ENCODE assay signal across 10 mouse cellular contexts in genomic region chr12:70914387-70914786, GRCm38 (mm10). TPM values are rescaled to one million over a fixed set of nuclear protein-coding genes. Genes with fewer than 3 reads are reported as not detected.
A peak's percentile ranks its signal among the peaks of the same experiment; 100 is the strongest.
DNase-seq lines count a peak whose midpoint lies in the region; ATAC-seq and TF ChIP-seq lines count a peak whose summit lies in the region.
"Had no signal": no experiment of that assay in that cellular context is flagged by ENCODE, and none has a peak within 500 bp of the region (broad histone marks: within the 10 kb centered on the region; RNA-seq: fewer than 3 reads in every experiment).

No protein-coding gene starts in this region.

- H3K9me3 ChIP-seq in heart, embryonic 12.5 days (replicated peaks): peaks cover 8% of the 10 kb centered on the region; the same call in 1 of the 2 replicates
- H3K9me3 ChIP-seq in midbrain, embryonic 14.5 days (ENCODE audit: control insufficient read depth, low read length): no peaks in the 10 kb centered on the region
- no peaks in the 10 kb centered on the region for H3K9me3 ChIP-seq in midbrain, embryonic 16.5 days (replicated peaks; ENCODE audit: control insufficient read depth, low read length, poor library complexity, severe bottlenecking)
- H3K9me3 ChIP-seq in embryonic facial prominence, embryonic 14.5 days (ENCODE audit: control insufficient read depth, low read length): no peaks in the 10 kb centered on the region
- H3K9me3 ChIP-seq: hindbrain, embryonic 15.5 days had no signal

- POLR2A ChIA-PET in Patski (lab: Charles Lee): interaction anchor here (0.6 to 0.7 kb wide), 3 partner anchors 31 to 404 kb away, joined by 3 read pairs; no protein-coding TSS in a partner anchor

- H3K4me2 ChIP-seq in heart, embryonic 12.5 days: no peak overlapping the region
- no peak overlapping the region for H3K4me2 ChIP-seq in midbrain, embryonic 14.5 days (ENCODE audit: low read length)
- no peak overlapping the region for H3K4me2 ChIP-seq in midbrain, embryonic 16.5 days (ENCODE audit: low read length)
- H3K4me2 ChIP-seq in embryonic facial prominence, embryonic 14.5 days (ENCODE audit: low read depth, low read length): no peak overlapping the region
- H3K4me2 ChIP-seq: hindbrain, embryonic 15.5 days had no signal

- WGBS in heart, embryonic 12.5 days: 54% methylated on average over 11 of the region's 11 CpGs
- 51% methylated on average over 11 of the region's 11 CpGs for WGBS in midbrain, embryonic 14.5 days
- WGBS in midbrain, embryonic 16.5 days: 58% methylated on average over 11 of the region's 11 CpGs
- WGBS in embryonic facial prominence, embryonic 14.5 days: 43% methylated on average over 11 of the region's 11 CpGs

- H3K27me3 ChIP-seq in heart, embryonic 12.5 days (replicated peaks): no peaks in the 10 kb centered on the region
- H3K27me3 ChIP-seq in midbrain, embryonic 14.5 days (ENCODE audit: control insufficient read depth, insufficient read depth, low read length): no peaks in the 10 kb centered on the region
- H3K27me3 ChIP-seq in midbrain, embryonic 16.5 days (ENCODE audit: control insufficient read depth, insufficient read depth, low read depth, low read length): no peaks in the 10 kb centered on the region
- H3K27me3 ChIP-seq in Patski: no peaks in the 10 kb centered on the region
- H3K27me3 ChIP-seq in embryonic facial prominence, embryonic 14.5 days (replicated peaks; ENCODE audit: control insufficient read depth, insufficient read depth, low read length): no peaks in the 10 kb centered on the region
- H3K27me3 ChIP-seq: hindbrain, embryonic 15.5 days had no signal

- H3K4me3 ChIP-seq in heart, embryonic 12.5 days: no peak overlapping the region
- no peak overlapping the region for H3K4me3 ChIP-seq in midbrain, embryonic 14.5 days (replicated peaks; ENCODE audit: low read depth, low read length)
- H3K4me3 ChIP-seq in midbrain, embryonic 16.5 days (ENCODE audit: low read depth, low read length): no peak overlapping the region
- no peak overlapping the region for H3K4me3 ChIP-seq in embryonic facial prominence, embryonic 14.5 days (ENCODE audit: low read depth, low read length)
- H3K4me3 ChIP-seq: hindbrain, embryonic 15.5 days; megakaryocyte, embryonic 14.5 days had no signal

- CTCF ChIA-PET in Patski (lab: Charles Lee): interaction anchor here (0.8 to 1.5 kb wide), 2 partner anchors 418 to 419 kb away, joined by 5 to 6 read pairs; no protein-coding TSS in a partner anchor

- no peak for ATAC-seq in heart, embryonic 12.5 days (ENCODE audit: insufficient number of reproducible peaks, low FRiP score)
- ATAC-seq in midbrain, embryonic 14.5 days (ENCODE audit: low FRiP score, low TSS enrichment): no peak
- no peak for ATAC-seq in midbrain, embryonic 16.5 days
- ATAC-seq in Patski: no peak
- no peak for ATAC-seq in embryonic facial prominence, embryonic 14.5 days (ENCODE audit: low read depth)
- no peak for ATAC-seq in granulocyte monocyte progenitor cell, adult 5-6 weeks (replicated peaks; ENCODE audit: poor library complexity, severe bottlenecking)

- peak; percentile 62 for TF ChIP-seq CTCF in Patski (IDR thresholded peaks at IDR 0.05)

- in situ Hi-C loops in Patski (cut with MboI; ENCODE audit: low pct_unique_long_range_greater_than_20kb): loop anchor here (5.0 to 10.0 kb wide), 2 partner anchors 150 to 417 kb away; no protein-coding TSS in a partner anchor

- no peaks in the 10 kb centered on the region for H3K36me3 ChIP-seq in heart, embryonic 12.5 days
- no peaks in the 10 kb centered on the region for H3K36me3 ChIP-seq in midbrain, embryonic 14.5 days (ENCODE audit: control insufficient read depth, insufficient read depth, low read length)
- no peaks in the 10 kb centered on the region for H3K36me3 ChIP-seq in midbrain, embryonic 16.5 days (ENCODE audit: control insufficient read depth, insufficient read depth, low read length)
- no peaks in the 10 kb centered on the region for H3K36me3 ChIP-seq in embryonic facial prominence, embryonic 14.5 days (ENCODE audit: control insufficient read depth, insufficient read depth, low read length)
- H3K36me3 ChIP-seq: hindbrain, embryonic 15.5 days had no signal

- H3K27ac ChIP-seq in heart, embryonic 12.5 days (ENCODE audit: poor library complexity, severe bottlenecking): no peak overlapping the region
- H3K27ac ChIP-seq in midbrain, embryonic 14.5 days (replicated peaks; ENCODE audit: low read depth, low read length): no peak overlapping the region
- no peak overlapping the region for H3K27ac ChIP-seq in midbrain, embryonic 16.5 days (ENCODE audit: low read length)
- no peak overlapping the region for H3K27ac ChIP-seq in embryonic facial prominence, embryonic 14.5 days (replicated peaks; ENCODE audit: low read depth, low read length)
- H3K27ac ChIP-seq: hindbrain, embryonic 15.5 days had no signal

- no peak overlapping the region for H3K9ac ChIP-seq in heart, embryonic 12.5 days
- H3K9ac ChIP-seq in midbrain, embryonic 14.5 days (replicated peaks; ENCODE audit: low read length): no peak overlapping the region
- H3K9ac ChIP-seq in midbrain, embryonic 16.5 days (ENCODE audit: low read depth, low read length): no peak overlapping the region
- H3K9ac ChIP-seq in embryonic facial prominence, embryonic 14.5 days (ENCODE audit: low read depth, low read length): no peak overlapping the region
- H3K9ac ChIP-seq: hindbrain, embryonic 15.5 days had no signal

- H3K4me1 ChIP-seq in heart, embryonic 12.5 days (replicated peaks): 0 out of 2 replicates have a peak, but pooled peaks cover 7% of the 10 kb centered on the region
- no peaks in the 10 kb centered on the region for H3K4me1 ChIP-seq in midbrain, embryonic 14.5 days (ENCODE audit: control insufficient read depth, insufficient read depth, low read length)
- peaks cover 2% of the 10 kb centered on the region; the same call in 1 of the 2 replicates for H3K4me1 ChIP-seq in midbrain, embryonic 16.5 days (ENCODE audit: control insufficient read depth, insufficient read depth, low read length)
- H3K4me1 ChIP-seq in embryonic facial prominence, embryonic 14.5 days (ENCODE audit: control insufficient read depth, insufficient read depth, low read length): no peaks in the 10 kb centered on the region

- DNase-seq in heart, adult 18-20 months: peak; percentile 36 to 65
- DNase-seq in midbrain, embryonic 14.5 days: peak; percentile 86
- DNase-seq in Patski (ENCODE audit: low read depth, low spot score): no peak
- DNase-seq in embryonic facial prominence, embryonic 14.5 days (ENCODE audit: low spot score): peak; percentile 73
- peak; percentile 78 for DNase-seq in retina, embryonic 14.5 days (ENCODE audit: low spot score)

RNA-seq across cellular contexts. Expression of gene Actr10, which starts 23.3 kb away (rescaled TPM):
- 100 to 1,000 TPM; 131 to 141 TPM for total RNA-seq in heart, adult 18-20 months (2021)
- 196 and 197 TPM in 2 replicates for polyA plus RNA-seq in heart, embryonic 12.5 days (2016; fragmentation: Nextera tagmentation; extraction: Ambion mirVana)
- polyA plus RNA-seq in midbrain, embryonic 14.5 days (2014; fragmentation: Nextera tagmentation; extraction: Ambion mirVana): 217 and 257 TPM in 2 replicates
- polyA plus RNA-seq in midbrain, embryonic 16.5 days (2015; fragmentation: Nextera tagmentation; extraction: Ambion mirVana): 180 and 188 TPM in 2 replicates
- 203 TPM for polyA plus RNA-seq in Patski (2021)
- polyA plus RNA-seq in embryonic facial prominence, embryonic 14.5 days (2014; fragmentation: Nextera tagmentation; extraction: Ambion mirVana): 269 and 276 TPM in 2 replicates
- total RNA-seq in granulocyte monocyte progenitor cell, adult 5-6 weeks (2014; fragmentation: Nextera tagmentation): 52.2 and 73.9 TPM in 2 replicates
- total RNA-seq in granulocyte monocyte progenitor cell, adult 5-6 weeks (2017): 65.9 and 74.6 TPM in 2 replicates
